Mouse (Mus musculus) spleen, adult 2 months (tissue): ENCODE data around the gene Gm49322. TPM values are rescaled to one million over a fixed set of nuclear protein-coding genes. Genes with fewer than 3 reads are reported as not detected.
"Not testable (repeated sequence)": the region's sequence is repeated elsewhere in the genome, so short reads cannot be mapped to it uniquely, and the experiment has no call there.

Experiments used
- DNase-seq, 2 experiments: peaks; one replicate each; pipeline versions ENCODE4 v3.0.0 to v3.0.0-alpha.2; 2012 to 2021; ENCODE audit warnings: low spot score in 2 of 2, low read depth in 1 of 2
- H3K27ac ChIP-seq: fragments of 200-500 bp; 2 replicates; pipeline ENCODE4 v1.5.1; 2012; ENCODE audit warnings: low read length, inconsistent platforms; ENCODE audit not compliant: insufficient read depth
- H3K27me3 ChIP-seq: fragments of 200-500 bp; 2 replicates; pipeline ENCODE4 v1.6.1; 2012; ENCODE audit warnings: mild to moderate bottlenecking, moderate library complexity, low read length, inconsistent platforms; ENCODE audit not compliant: control insufficient read depth, insufficient read depth
- H3K36me3 ChIP-seq: fragments of 200-500 bp; 2 replicates; pipeline ENCODE4 v1.6.1; 2012; ENCODE audit warnings: mild to moderate bottlenecking, low read length, inconsistent platforms; ENCODE audit not compliant: control insufficient read depth, insufficient read depth
- H3K4me1 ChIP-seq: fragments of 200-500 bp; 2 replicates; pipeline ENCODE4 v1.6.1; 2011; ENCODE audit warnings: inconsistent platforms; ENCODE audit not compliant: control insufficient read depth, insufficient read depth, insufficient read length
- H3K4me3 ChIP-seq: fragments of 200-500 bp; 2 replicates; pipeline ENCODE4 v1.5.1; 2011; ENCODE audit warnings: mild to moderate bottlenecking, inconsistent platforms; ENCODE audit not compliant: insufficient read depth, insufficient read length; ENCODE audit errors: extremely low read depth
- CTCF ChIP-seq: fragments of 200-500 bp; IDR thresholded peaks from 2 replicates; pipeline ENCODE4 v1.5.1; 2011; ENCODE audit warnings: mild to moderate bottlenecking, inconsistent platforms; ENCODE audit not compliant: insufficient read depth, insufficient read length, insufficient replicate concordance; ENCODE audit errors: extremely low read depth
- POLR2A ChIP-seq: fragments of 200-500 bp; IDR thresholded peaks from 2 replicates; pipeline ENCODE4 v1.6.1; 2011; ENCODE audit warnings: low read depth, low read length, inconsistent platforms
- WGBS: fragments of 180-500 bp; shearing (Covaris S2); methylation state at CpG from one replicate; pipeline ENCODE4 v1.1.7; 2018; 5-methylcytosine and 5-hydroxymethylcytosine counted together
- polyA plus RNA-seq: library from polyadenylated mRNA; depleted of rRNA; stranded (reverse); fragments of >200 nt; gene quantifications from 2 replicates; pipeline ENCODE4 v1.2.3, GENCODE M21; 2012

Gene Gm49322
- polyA plus RNA-seq, 1 experiment: 3.0 TPM

DNA sequence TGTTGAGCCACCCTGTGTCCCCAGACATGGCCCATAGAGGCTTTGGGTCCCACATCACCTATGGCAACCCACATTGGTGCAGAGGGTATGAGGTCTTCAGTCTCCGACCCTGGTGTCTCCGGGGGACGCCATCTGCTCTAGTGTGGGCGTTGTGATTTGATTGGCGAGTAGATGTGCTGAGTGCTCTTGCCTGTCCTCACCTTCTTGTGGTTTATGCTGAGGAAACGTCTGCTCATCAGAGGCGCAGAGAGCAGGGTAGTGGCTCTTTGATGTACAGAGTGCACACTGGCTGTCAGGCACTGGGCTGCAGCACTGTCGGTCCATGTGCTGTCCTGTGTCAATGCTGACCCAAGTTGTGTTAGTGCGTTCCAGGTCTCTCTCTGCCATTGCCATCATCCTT, 23.1 kb downstream of the Gm49322 start:
- TF ChIP-seq CTCF (no peak), POLR2A (no peak)
- H3K4me3 ChIP-seq: no peak overlapping the region
- no peak overlapping the region for H3K27ac ChIP-seq
- H3K36me3 ChIP-seq: no peaks in the 10 kb centered on the region
- H3K27me3 ChIP-seq: no peaks in the 10 kb centered on the region
- WGBS: 36% methylated on average over 9 of the region's 9 CpGs
- DNase-seq: no peak
- H3K4me1 ChIP-seq: peaks cover 21% of the 10 kb centered on the region; the same call in 1 of the 2 replicates

DNA sequence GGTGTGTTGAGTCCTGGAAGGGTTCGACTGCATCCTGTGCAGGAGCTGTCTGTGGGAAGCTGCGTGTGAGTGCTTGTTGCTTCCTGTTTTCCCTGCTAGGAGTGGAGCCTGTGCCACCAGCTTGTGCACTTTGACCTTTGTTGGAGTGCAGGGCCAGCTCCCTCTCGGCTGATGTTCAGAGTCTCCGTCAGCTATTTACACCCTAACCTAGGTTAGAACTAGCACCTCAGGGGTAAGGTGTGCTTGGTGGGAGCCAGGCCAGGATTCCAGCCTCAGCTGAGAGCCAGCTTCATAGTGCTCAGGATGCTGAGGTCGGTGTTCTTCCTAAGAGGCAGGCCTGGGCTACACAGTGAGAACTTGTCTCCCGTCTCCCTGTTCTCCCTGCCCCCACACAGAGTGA, 29.5 kb downstream of the Gm49322 start:
- no peak overlapping the region for H3K27ac ChIP-seq
- WGBS: 86% methylated on average over 6 of the region's 6 CpGs
- no peak overlapping the region for H3K4me3 ChIP-seq
- TF ChIP-seq CTCF (no peak), POLR2A (no peak)
- no peaks in the 10 kb centered on the region; the same call in 1 of the 2 replicates for H3K4me1 ChIP-seq
- DNase-seq: no peak
- no peaks in the 10 kb centered on the region for H3K27me3 ChIP-seq
- H3K36me3 ChIP-seq: peaks cover 50% of the 10 kb centered on the region

DNA sequence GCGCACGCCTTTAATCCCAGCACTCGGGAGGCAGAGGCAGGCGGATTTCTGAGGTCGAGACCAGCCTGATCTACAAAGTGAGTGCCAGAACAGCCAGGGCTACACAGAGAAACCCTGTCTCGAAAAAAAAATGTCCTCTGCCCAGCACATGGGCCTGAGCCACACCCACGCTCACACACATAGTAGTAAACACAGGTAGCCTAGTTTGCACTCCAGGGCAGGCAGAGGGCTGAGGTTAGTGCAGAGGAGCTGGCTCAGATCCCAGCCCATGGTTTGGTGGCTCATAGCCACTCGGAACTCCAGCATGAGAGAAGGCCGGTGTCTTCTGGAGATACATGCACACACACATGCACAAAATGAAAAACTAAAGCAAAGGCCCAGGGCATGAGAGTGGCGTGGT, 41.1 kb downstream of the Gm49322 start:
- no peak for DNase-seq

DNA sequence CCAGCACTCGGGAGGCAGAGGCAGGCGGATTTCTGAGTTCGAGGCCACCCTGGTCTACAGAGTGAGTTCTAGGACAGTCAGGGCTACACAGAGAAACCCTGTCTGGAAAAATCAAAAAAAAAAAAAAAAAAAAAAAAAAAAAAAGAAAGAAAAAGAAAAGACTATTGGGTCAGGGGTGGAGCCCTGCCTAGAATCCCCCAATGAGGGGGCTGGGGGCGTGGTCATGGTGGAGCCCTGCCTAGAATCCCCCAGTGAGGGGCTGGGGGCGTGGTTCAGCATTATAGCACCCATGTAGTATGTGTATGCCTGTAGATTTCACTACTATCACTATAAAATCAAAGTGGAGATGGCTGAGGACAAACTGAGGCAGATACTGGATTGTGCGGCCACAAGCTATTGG, 44.1 kb downstream of the Gm49322 start:
- not testable (repeated sequence) for H3K27ac ChIP-seq, H3K36me3 ChIP-seq, H3K4me1 ChIP-seq, H3K27me3 ChIP-seq, DNase-seq, H3K4me3 ChIP-seq
- WGBS: 87% methylated on average over 6 of the region's 6 CpGs

More for the DNA sequence above, 41.1 kb downstream of the Gm49322 start:
- H3K4me1 ChIP-seq: no peaks in the 10 kb centered on the region; the same call in 1 of the 2 replicates
- H3K4me3 ChIP-seq: no peak overlapping the region
- 89% methylated on average over 10 of the region's 10 CpGs for WGBS
- TF ChIP-seq POLR2A (no peak), CTCF (no peak)
- H3K27ac ChIP-seq: no peak overlapping the region
- peaks cover 19% of the 10 kb centered on the region; the same call in 1 of the 2 replicates for H3K36me3 ChIP-seq
- H3K27me3 ChIP-seq: no peaks in the 10 kb centered on the region

DNA sequence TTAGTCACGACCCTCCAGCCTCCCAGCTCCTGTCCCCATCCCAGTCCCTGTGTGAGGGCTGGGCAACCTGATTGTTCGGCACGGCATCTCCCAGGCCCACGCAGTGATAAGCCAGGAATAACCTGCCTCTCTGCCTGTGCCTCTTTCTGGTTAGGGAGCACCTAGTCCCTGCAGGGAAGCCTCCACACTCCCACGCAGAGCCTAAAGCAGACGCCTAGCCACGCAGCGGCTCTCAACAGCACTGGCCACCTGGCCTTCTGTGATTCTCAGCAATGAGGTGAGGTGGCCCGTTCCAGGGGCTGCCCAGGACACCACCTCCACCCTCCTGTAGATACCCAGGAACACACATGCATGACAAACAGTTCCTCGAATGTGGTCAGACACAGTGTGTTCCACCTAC, 44.6 kb downstream of the Gm49322 start:
- Histone ChIP-seq H3K36me3 (peaks cover 2% of the 10 kb centered on the region; the same call in 1 of the 2 replicates), H3K4me3 (no peak overlapping the region), H3K4me1 (peaks cover 2% of the 10 kb centered on the region; the same call in 1 of the 2 replicates), H3K27ac (no peak overlapping the region), H3K27me3 (no peaks in the 10 kb centered on the region)
- DNase-seq: no peak
- TF ChIP-seq POLR2A: no peak
- TF ChIP-seq CTCF: no peak
- 89% methylated on average over 10 of the region's 10 CpGs for WGBS

DNA sequence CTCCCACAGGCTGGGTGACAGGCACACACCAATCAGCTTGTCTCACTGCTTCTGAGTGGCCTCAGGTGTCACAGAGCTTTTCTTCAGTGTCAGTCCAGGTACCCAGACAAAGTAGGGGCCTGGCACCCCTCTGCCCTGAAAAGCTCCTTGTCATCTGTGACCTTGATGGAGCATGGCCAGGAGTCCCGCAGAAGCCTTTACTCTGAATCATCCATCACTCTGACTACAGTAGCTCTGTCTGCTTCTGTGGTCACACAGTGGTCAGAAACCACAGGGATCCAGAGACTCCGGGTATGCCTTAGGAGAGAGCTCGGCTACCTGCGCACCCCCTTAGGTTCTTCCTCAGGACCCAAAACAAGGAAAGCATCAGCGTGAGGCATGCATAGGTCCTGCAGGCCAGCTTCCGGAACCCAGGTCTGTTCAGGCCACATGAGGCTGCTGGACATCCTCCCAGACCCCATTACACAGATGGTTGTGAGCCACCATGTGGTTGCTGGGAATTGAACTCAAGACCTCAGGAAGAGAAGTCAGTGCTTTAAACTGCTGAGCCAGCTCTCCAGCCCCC, 47.4 kb downstream of the Gm49322 start:
- DNase-seq: no peak
- no peak overlapping the region for H3K27ac ChIP-seq
- WGBS: 87% methylated on average over 6 of the region's 6 CpGs

DNA sequence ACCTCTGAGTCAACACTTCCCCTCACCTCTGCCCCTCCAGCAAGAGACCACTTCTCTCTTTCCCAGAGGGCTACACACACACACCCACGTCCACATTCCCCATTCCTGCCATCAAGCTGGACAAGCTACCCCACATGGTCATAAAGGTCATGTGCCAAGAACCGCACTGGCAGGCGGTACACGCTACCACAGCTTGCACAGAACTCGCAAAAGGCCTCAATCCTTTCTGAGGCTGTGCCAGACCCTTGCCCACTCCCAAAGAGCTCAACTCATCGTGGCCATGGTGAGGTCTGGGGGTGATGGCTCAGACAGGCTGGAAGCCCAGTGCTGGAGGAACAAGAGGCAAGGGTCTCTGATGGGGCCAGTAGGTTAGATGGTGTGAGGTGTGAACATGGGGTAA, 49.0 kb downstream of the Gm49322 start:
- Histone ChIP-seq H3K4me3 (no peak overlapping the region), H3K4me1 (peaks cover 29% of the 10 kb centered on the region), H3K36me3 (0 out of 2 replicates have a peak, but pooled peaks cover 2% of the 10 kb centered on the region), H3K27me3 (no peaks in the 10 kb centered on the region), H3K27ac (no peak overlapping the region)
- no peak for DNase-seq
- TF ChIP-seq CTCF: no peak
- TF ChIP-seq POLR2A: no peak
- 82% methylated on average over 6 of the region's 6 CpGs for WGBS

More for the DNA sequence above, 47.4 kb downstream of the Gm49322 start:
- H3K27me3 ChIP-seq: no peaks in the 10 kb centered on the region
- TF ChIP-seq POLR2A (no peak), CTCF (no peak)
- no peak overlapping the region for H3K4me3 ChIP-seq
- peaks cover 22% of the 10 kb centered on the region; the same call in 1 of the 2 replicates for H3K4me1 ChIP-seq
- H3K36me3 ChIP-seq: 0 out of 2 replicates have a peak, but pooled peaks cover 2% of the 10 kb centered on the region
